Mouse (Mus musculus): ENCODE results near the gene Rab10. TPM values are rescaled to one million over a fixed set of nuclear protein-coding genes. Genes with fewer than 3 reads are reported as not detected.

Rab10 gene
- polyA plus RNA-seq, 1 experiment from 2014 or later = 139 TPM

Other genes with a start within 250 kb of the Rab10 start
- gene Kif3c, start 55.2 kb upstream of the Rab10 start, polyA plus RNA-seq (2015; fragmentation: Nextera tagmentation; extraction: Ambion mirVana) = 75.9 and 91.8 TPM in 2 replicates
- 10.1 and 11.2 TPM in 2 replicates for gene Asxl2, start 116.9 kb upstream of the Rab10 start, polyA plus RNA-seq (2015; fragmentation: Nextera tagmentation; extraction: Ambion mirVana)

Data from hindbrain, embryonic 16.5 days (tissue).